Mouse (Mus musculus) monocyte, adult 59 days (primary cell): ENCODE data around the gene Taar8c. TPM values are rescaled to one million over a fixed set of nuclear protein-coding genes. Genes with fewer than 3 reads are reported as not detected.

Experiments used
- total RNA-seq, 2 experiments: library from RNA; stranded (reverse); gene quantifications; one replicate each; pipeline ENCODE4 v1.2.4; 2023

Gene Taar8c
- not detected for total RNA-seq

GRCm38 (mm10) chr10:24101812-24102211 lies at the start of gene Taar8c:
TSS of gene Taar8c (minus strand) at chr10:24101912.

DNA sequence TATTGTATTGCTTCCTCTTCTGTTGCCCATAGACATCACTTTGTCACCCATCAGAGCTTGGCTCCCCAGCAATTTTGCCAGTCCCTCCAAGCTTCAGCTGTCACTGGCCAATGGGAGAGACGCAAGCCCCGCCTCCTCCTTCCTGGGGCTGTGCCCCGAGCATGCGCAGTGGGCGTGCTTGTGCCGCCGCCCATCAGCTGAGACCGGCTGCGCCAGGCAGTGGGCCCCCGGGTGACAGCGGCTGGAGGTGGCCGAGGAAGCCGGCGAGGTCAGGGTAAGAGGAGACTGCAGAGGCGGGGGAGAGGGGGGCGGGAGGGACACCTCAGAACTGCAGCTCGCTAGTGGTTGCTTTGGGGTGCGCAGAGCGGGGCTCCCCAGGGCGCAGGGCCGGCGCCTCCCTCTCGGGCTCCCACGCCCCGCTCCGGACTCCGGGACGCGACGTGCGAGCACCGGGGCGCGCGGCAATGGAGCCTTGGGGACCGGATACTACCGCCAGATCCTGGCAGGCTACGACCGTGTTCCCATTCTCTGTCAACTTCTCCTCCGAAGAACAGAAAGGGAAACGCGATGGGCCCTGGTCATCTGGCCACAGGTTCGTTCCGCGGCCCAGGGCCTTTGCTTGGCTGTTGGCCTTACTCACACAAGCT lies 47.5 kb upstream of the Taar8c start, which contains the start of gene Stx7:
TSS of gene Stx7 (plus strand) at position 168 of the 647 bp plus-strand sequence.

GRCm38 (mm10) chr10:24109434-24109833 lies 7.7 kb upstream of the Taar8c start, which contains the start of gene Taar9:
TSS of gene Taar9 (minus strand) at chr10:24109534.

DNA sequence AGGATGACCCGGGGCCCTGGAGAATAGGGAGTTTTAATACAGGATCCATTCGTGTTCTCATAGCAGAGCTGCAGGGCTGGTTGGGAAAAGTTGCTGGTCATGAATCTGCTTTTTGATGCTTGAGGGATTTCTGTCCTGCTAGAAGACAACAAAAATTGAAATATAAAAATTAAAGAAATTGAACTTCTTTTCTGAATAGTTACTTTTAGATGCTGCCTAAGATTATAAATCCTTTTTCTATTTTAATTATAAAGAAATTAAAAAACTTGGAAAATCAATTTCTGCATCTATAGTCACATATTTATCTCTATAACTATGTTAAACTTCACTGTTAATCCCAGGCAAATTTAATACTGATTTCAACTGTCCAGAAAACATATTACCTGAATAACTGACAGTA lies 9.5 kb downstream of the Taar8c start, which contains the start of gene Taar8b:
TSS of gene Taar8b (minus strand) at position 101 of the 400 bp plus-strand sequence.

DNA sequence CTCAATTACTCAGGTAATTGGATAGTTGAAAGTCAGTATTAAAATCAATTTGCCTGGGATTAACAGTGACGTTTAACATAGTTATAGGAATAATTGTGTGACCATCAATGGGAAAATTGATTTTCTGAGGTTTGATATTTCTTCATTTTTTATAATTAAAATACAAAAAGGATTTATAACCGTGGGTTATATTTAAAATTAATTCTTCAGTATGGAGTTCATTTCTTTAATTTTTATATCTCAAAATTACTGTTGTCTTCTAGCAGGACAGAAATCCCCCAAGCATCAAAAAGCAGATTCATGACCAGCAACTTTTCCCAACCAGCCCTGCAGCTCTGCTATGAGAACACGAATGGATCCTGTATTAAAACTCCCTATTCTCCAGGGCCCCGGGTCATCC lies 25.5 kb downstream of the Taar8c start, which contains the start of gene Taar8a:
TSS of gene Taar8a (plus strand) at position 301 of the 400 bp plus-strand sequence.

Other genes with a start within 250 kb of the Taar8c start
- not detected for gene Vnn1, start 207.2 kb downstream of the Taar8c start, total RNA-seq
- gene Taar1, start 181.6 kb downstream of the Taar8c start, total RNA-seq: not detected
- gene Taar2, start 163.3 kb downstream of the Taar8c start, total RNA-seq: not detected
- not detected for gene Taar3, start 152.4 kb downstream of the Taar8c start, total RNA-seq
- not detected for gene Taar4, start 141.4 kb downstream of the Taar8c start, total RNA-seq
- gene Taar5, start 131.2 kb downstream of the Taar8c start, total RNA-seq: not detected
- gene Taar6, start 116.3 kb downstream of the Taar8c start, total RNA-seq: not detected
- not detected for gene Taar7a, start 108.4 kb downstream of the Taar8c start, total RNA-seq
- not detected for gene Taar7b, start 102.0 kb downstream of the Taar8c start, total RNA-seq
- gene Taar7d, start 74.7 kb downstream of the Taar8c start, total RNA-seq: not detected
- not detected for gene Taar7e, start 64.3 kb downstream of the Taar8c start, total RNA-seq
- gene Taar7f, start 52.4 kb downstream of the Taar8c start, total RNA-seq: not detected
- gene Taar8a, start 25.4 kb downstream of the Taar8c start, total RNA-seq: not detected
- gene Taar8b, start 9.6 kb downstream of the Taar8c start, total RNA-seq: not detected
- gene Taar9, start 7.6 kb upstream of the Taar8c start, total RNA-seq: not detected
- 100 to 1,000 TPM; 160 to 195 TPM for gene Stx7, start 47.4 kb upstream of the Taar8c start, total RNA-seq
- gene Moxd1, start 121.6 kb upstream of the Taar8c start, total RNA-seq: not detected